Mouse (Mus musculus) neutrophil, adult 83 days (primary cell): ENCODE data around the gene Rnase1. TPM values are rescaled to one million over a fixed set of nuclear protein-coding genes. Genes with fewer than 3 reads are reported as not detected.

ENCODE experiments used
- total RNA-seq, 2 experiments: library from RNA; stranded (reverse); gene quantifications; one replicate each; pipeline ENCODE4 v1.2.4; 2023

Rnase1 gene
- total RNA-seq, result not detected

GRCm38 (mm10) chr14:51146685-51147084, at the start of gene Rnase1:
TSS of gene Rnase1 (minus strand) at chr14:51146785.

GRCm38 (mm10) chr14:51161976-51162375, 15.4 kb upstream of the Rnase1 start, which contains the start of gene Rnase2b:
TSS of gene Rnase2b (plus strand) at chr14:51162260.

GRCm38 (mm10) chr14:51113916-51114560, 32.5 kb downstream of the Rnase1 start, which contains the start of gene Eddm3b:
TSS of gene Eddm3b (plus strand) at chr14:51114426.

Other genes with a start within 250 kb of the Rnase1 start
- under 1 TPM; 0.13 to 0.33 TPM for gene Klhl33, start 249.3 kb downstream of the Rnase1 start, total RNA-seq
- gene Osgep, start 221.9 kb downstream of the Rnase1 start, total RNA-seq, result 10 to 100 TPM; 22.8 to 27.0 TPM
- gene Apex1, start 221.8 kb downstream of the Rnase1 start, total RNA-seq, result 10 to 100 TPM; 16.0 to 20.1 TPM
- 10 to 100 TPM; 53.6 to 56.3 TPM for gene Pip4p1, start 215.9 kb downstream of the Rnase1 start, total RNA-seq
- gene Pnp, start 215.7 kb downstream of the Rnase1 start, total RNA-seq, result 100 to 1,000 TPM in 1 of 2 experiments, 10 to 100 TPM in 1; 77.0 to 104 TPM
- 10 to 100 TPM; 91.1 to 96.2 TPM for gene Gm49342, start 202.3 kb downstream of the Rnase1 start, total RNA-seq
- gene Pnp2, start 190.8 kb downstream of the Rnase1 start, total RNA-seq, result 10 to 100 TPM in 1 of 2 experiments, 1 to 10 TPM in 1; 9.1 to 11.8 TPM
- gene Rnase10, start 139.0 kb downstream of the Rnase1 start, total RNA-seq, result not detected
- gene Rnase9, start 104.9 kb downstream of the Rnase1 start, total RNA-seq, result not detected
- not detected for gene Rnase11, start 96.6 kb downstream of the Rnase1 start, total RNA-seq
- 1 to 10 TPM; 1.7 to 2.0 TPM for gene Rnase12, start 89.1 kb downstream of the Rnase1 start, total RNA-seq
- gene Olfr750, start 72.3 kb downstream of the Rnase1 start, total RNA-seq, result not detected
- gene Rnase4, start 55.7 kb downstream of the Rnase1 start, total RNA-seq, result 1 to 10 TPM; 5.1 to 5.8 TPM
- gene Ang, start 55.6 kb downstream of the Rnase1 start, total RNA-seq, result 1 to 10 TPM; 3.5 to 5.6 TPM
- gene Eddm3b, start 32.4 kb downstream of the Rnase1 start, total RNA-seq, result not detected
- gene Rnase6, start 22.9 kb downstream of the Rnase1 start, total RNA-seq, result 10 to 100 TPM; 42.5 to 44.9 TPM
- gene Rnase2b, start 15.5 kb upstream of the Rnase1 start, total RNA-seq, result 1 to 10 TPM; 2.5 to 2.7 TPM
- not detected for gene Ang2, start 52.4 kb upstream of the Rnase1 start, total RNA-seq
- gene Ear14, start 56.6 kb upstream of the Rnase1 start, total RNA-seq, result not detected
- gene Rnase2a, start 109.3 kb upstream of the Rnase1 start, total RNA-seq, result 10 to 100 TPM; 50.2 to 56.3 TPM
- gene Gm7247, start 215.0 kb upstream of the Rnase1 start, total RNA-seq, result not detected